Mouse (Mus musculus): Measurements from ENCODE around the gene Slc44a3. TPM values are rescaled to one million over a fixed set of nuclear protein-coding genes. Genes with fewer than 3 reads are reported as not detected.
"Not testable (repeated sequence)": the region's sequence is repeated elsewhere in the genome, so short reads cannot be mapped to it uniquely, and the experiment has no call there.

The Slc44a3 gene
- polyA plus RNA-seq, 1 experiment from 2014 or later: 1.3 TPM

GRCm38 (mm10) chr3:121540621-121541020, 8.4 kb upstream of the Slc44a3 start:
- Histone ChIP-seq H3K27ac (peak overlapping the region; percentile 77; the same call in 1 of the 2 replicates), H3K4me3 (peak overlapping the region; percentile 27; the same call in 1 of the 2 replicates), H3K4me1 (peaks cover 19% of the 10 kb centered on the region), H3K36me3 (no peaks in the 10 kb centered on the region), H3K9me3 (no peaks in the 10 kb centered on the region), H3K27me3 (ENCODE audit: insufficient read depth, poor library complexity, severe bottlenecking) (no peaks in the 10 kb centered on the region)
- WGBS: 50% methylated on average over 5 of the region's 5 CpGs
- no peak for DNase-seq (ENCODE audit: low spot score)

DNA sequence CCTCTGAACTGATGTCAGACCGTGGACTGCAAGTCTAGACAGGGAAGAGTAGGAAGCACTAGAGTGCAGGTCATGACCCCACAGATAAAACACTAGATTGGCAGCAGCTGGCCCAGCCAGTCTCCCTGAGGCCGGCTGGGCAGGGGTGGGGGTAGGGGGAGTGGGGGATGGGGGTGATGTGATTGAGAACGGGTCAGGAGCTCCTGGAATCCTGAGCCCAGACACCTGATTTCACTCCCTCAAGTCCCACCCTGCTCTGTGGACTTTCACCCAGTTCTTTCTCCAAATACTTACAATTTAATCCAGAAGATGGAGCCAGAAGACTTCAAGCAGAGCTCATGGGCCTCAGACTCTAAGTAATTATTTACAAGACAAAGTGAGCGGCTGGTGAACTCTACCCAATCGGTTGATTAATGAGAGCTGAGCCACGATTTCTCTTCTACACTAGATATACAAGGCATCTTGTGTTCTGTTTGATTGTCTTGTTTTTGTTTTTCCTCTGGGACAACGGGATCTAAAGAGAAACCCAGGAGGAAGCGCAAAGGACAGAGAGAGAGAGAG, 7.7 kb upstream of the Slc44a3 start:
- no peaks in the 10 kb centered on the region for H3K9me3 ChIP-seq
- WGBS: 6% methylated on average over 8 of the region's 8 CpGs
- no peaks in the 10 kb centered on the region for H3K36me3 ChIP-seq
- peak overlapping the region; percentile 27 for H3K4me3 ChIP-seq
- H3K27ac ChIP-seq: peak overlapping the region; percentile 77
- H3K4me1 ChIP-seq: peaks cover 19% of the 10 kb centered on the region
- 0 out of 2 replicates have a peak, but pooled peaks cover 1% of the 10 kb centered on the region for H3K27me3 ChIP-seq (ENCODE audit: insufficient read depth, poor library complexity, severe bottlenecking)
- peak; percentile 83 for DNase-seq (ENCODE audit: low spot score)

DNA sequence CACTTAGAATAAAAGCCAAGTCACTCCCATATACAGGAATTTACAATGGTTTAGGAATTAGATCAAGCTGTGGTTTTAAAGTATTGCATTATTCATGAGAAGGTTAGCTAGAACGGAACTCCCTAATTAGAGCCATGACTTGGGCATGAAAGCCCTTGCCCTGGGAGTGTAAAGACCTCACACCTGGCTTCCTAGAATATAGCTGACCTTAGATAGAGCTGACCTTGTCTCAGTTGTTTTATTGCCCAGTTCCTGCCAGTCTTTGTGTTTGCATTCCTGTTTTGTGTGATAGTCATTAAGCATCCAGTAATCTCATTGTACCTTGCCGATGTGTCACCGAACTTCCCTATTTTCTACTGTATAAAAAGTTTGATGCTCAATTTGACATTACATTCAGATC, 6.6 kb upstream of the Slc44a3 start:
- peaks cover 19% of the 10 kb centered on the region for H3K4me1 ChIP-seq
- H3K36me3 ChIP-seq; H3K9me3 ChIP-seq; DNase-seq (ENCODE audit: low spot score); H3K4me3 ChIP-seq: not testable (repeated sequence)
- H3K27me3 ChIP-seq (ENCODE audit: insufficient read depth, poor library complexity, severe bottlenecking): peaks cover 12% of the 10 kb centered on the region
- 0 out of 2 replicates have a peak overlapping the region, but pooled peaks have one; percentile 77 for H3K27ac ChIP-seq
- WGBS: 91% methylated on average over 3 of the region's 3 CpGs

GRCm38 (mm10) chr3:121537996-121538395, 5.8 kb upstream of the Slc44a3 start:
- 91% methylated on average over 3 of the region's 3 CpGs for WGBS
- Histone ChIP-seq H3K27ac (no peak overlapping the region), H3K27me3 (ENCODE audit: insufficient read depth, poor library complexity, severe bottlenecking) (peaks cover 21% of the 10 kb centered on the region), H3K4me1 (peaks cover 19% of the 10 kb centered on the region), H3K36me3 (no peaks in the 10 kb centered on the region), H3K9me3 (no peaks in the 10 kb centered on the region), H3K4me3 (no peak overlapping the region)
- DNase-seq (ENCODE audit: low spot score): no peak

- H3K4me1 ChIP-seq: peaks cover 26% of the 10 kb centered on the region
- H3K27me3 ChIP-seq (ENCODE audit: insufficient read depth, poor library complexity, severe bottlenecking): peaks cover 33% of the 10 kb centered on the region
- H3K36me3 ChIP-seq: no peaks in the 10 kb centered on the region
- H3K9me3 ChIP-seq: no peaks in the 10 kb centered on the region
- 0 out of 2 replicates have a peak overlapping the region, but pooled peaks have one; percentile 29 for H3K27ac ChIP-seq
- no peak for DNase-seq (ENCODE audit: low spot score)
- WGBS: 53% methylated on average over 9 of the region's 9 CpGs
- no peak overlapping the region for H3K4me3 ChIP-seq
These were observed 4.6 kb upstream of the Slc44a3 start for GRCm38 (mm10) chr3:121536803-121537202.

GRCm38 (mm10) chr3:121535813-121536504, 3.8 kb upstream of the Slc44a3 start:
- DNase-seq (ENCODE audit: low spot score): no peak
- Histone ChIP-seq H3K27ac (no peak overlapping the region), H3K9me3 (no peaks in the 10 kb centered on the region), H3K4me3 (no peak overlapping the region), H3K36me3 (no peaks in the 10 kb centered on the region), H3K4me1 (peaks cover 28% of the 10 kb centered on the region), H3K27me3 (ENCODE audit: insufficient read depth, poor library complexity, severe bottlenecking) (peaks cover 41% of the 10 kb centered on the region)
- WGBS: 86% methylated on average over 3 of the region's 3 CpGs

DNA sequence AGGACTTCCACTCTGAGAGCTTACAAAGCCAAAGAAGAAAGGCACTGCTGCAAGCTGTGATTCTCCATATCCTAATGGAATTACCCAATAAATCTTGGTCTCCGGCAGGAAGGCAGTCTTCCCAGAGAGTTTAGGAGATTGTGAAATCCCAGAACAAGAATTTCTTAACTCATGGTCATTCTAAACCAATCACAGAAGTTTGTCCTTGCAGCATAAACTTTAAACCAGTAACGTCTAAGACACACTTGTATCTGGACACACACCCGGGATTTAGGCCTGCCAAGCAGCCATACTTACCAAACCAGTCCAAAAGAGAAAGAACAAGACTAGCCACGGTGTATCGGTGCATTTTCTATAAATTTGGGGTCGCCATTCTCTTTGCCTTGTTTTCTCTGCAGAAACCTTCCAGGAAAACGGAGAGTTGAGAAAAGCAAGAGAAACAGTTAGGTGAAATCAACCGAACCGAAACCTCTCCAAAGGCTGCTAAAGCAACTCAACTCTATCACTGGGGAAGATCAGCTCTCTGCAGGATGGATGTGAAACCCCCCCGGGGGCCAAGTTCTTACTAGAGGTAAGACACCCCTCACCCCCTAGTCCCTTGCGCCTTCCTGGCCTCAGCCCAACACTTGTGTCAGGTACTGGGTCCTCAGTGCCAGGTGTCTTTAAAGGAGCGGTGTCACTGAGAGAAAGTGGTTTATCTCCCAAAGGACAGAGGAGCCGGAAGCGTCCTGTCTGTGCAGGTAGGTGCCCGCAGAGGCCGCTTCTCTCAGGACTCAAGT, 645 bp downstream of the Slc44a3 start:
- H3K4me1 ChIP-seq: peaks cover 16% of the 10 kb centered on the region
- peak overlapping the region; percentile 78 for H3K27ac ChIP-seq
- H3K4me3 ChIP-seq: peak overlapping the region; percentile 62
- 46% methylated on average over 16 of the region's 16 CpGs for WGBS
- peaks cover 46% of the 10 kb centered on the region for H3K27me3 ChIP-seq (ENCODE audit: insufficient read depth, poor library complexity, severe bottlenecking)
- H3K36me3 ChIP-seq: no peaks in the 10 kb centered on the region
- DNase-seq (ENCODE audit: low spot score): no peak
- H3K9me3 ChIP-seq: no peaks in the 10 kb centered on the region

GRCm38 (mm10) chr3:121530546-121531258, 1.5 kb downstream of the Slc44a3 start:
- Histone ChIP-seq H3K27ac (no peak overlapping the region), H3K36me3 (no peaks in the 10 kb centered on the region), H3K4me3 (no peak overlapping the region), H3K4me1 (peaks cover 23% of the 10 kb centered on the region), H3K27me3 (ENCODE audit: insufficient read depth, poor library complexity, severe bottlenecking) (peaks cover 46% of the 10 kb centered on the region), H3K9me3 (no peaks in the 10 kb centered on the region)
- WGBS: 78% methylated on average over 10 of the region's 10 CpGs
- no peak for DNase-seq (ENCODE audit: low spot score)

DNA sequence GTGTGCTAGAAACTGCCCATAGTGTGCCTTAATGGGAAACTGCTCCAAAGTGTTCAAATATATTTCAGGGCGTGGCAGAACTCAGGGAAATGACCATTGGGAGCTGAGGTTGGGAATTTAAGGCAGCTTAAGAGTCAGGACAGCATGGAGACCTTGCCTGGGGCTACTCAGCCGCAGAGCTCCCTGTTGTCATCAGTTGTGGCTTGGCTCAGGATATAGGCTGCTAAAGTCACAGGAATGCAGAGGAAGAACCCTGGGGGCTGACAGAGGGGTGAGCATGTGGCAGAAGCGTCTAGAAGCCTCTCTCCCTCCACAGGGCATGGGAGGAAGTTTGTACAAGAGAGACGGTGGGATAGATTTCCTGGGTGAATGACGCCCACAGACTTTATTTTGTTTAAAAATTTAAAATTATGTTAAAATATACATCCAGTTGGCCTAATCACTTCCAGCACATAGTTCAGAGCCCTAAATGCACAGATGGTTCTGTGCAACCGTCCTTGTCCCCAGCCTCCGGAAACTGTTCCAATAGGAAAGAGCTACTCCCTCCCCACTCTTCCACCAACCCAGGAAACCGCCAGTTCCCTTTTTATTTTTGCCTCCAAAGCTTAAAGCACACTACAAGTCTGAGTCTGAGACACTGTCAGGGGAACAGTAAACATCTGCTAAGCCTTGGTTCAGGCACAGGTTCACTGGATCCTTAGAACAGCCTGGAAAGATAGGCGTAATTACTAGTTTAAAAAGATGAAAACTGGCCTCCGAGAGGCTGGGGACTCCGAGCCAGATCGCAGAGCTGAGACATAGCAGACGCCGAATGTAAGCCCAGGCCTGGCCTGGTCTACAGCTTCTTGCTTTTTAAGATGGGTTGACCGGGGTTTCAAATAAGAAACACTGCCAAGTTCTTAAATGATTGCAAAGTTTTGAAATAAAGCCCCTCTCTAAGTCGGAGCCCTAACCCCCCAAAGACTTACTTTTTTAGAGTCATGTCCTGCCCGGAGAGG, 5.8 kb downstream of the Slc44a3 start:
- no peaks in the 10 kb centered on the region for H3K36me3 ChIP-seq
- 0 out of 2 replicates have a peak overlapping the region, but pooled peaks have one; percentile 3 for H3K27ac ChIP-seq
- H3K4me3 ChIP-seq: no peak overlapping the region
- H3K27me3 ChIP-seq (ENCODE audit: insufficient read depth, poor library complexity, severe bottlenecking): peaks cover 9% of the 10 kb centered on the region
- no peaks in the 10 kb centered on the region for H3K9me3 ChIP-seq
- WGBS: 71% methylated on average over 17 of the region's 17 CpGs
- DNase-seq (ENCODE audit: low spot score): no peak
- H3K4me1 ChIP-seq: peaks cover 14% of the 10 kb centered on the region

DNA sequence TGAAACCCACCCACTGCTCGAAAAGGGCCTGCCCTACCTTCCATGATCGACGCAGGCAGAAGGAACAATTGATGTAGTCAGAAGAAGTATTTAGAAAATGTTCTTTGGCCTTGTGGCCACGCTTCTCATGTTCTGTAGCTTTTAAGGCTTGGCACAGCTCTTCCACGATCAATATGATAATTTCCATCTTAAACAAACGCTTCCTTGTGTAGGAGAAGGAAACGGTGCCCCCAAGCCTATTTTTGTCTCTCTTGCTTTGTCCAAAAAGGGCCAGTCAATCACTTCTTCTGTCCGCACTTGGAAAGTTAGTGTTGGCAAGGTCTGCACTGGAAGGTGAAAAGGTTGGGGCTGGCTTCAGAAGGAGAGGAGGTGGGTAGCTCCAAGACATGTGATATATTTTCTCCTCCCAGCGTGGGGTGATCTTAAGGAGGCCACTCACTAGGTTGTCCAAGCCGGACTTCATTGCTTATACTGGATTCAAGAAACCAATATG, 10.5 kb downstream of the Slc44a3 start:
- H3K27me3 ChIP-seq (ENCODE audit: insufficient read depth, poor library complexity, severe bottlenecking): no peaks in the 10 kb centered on the region
- no peak overlapping the region for H3K27ac ChIP-seq
- H3K4me1 ChIP-seq: peaks cover 9% of the 10 kb centered on the region; the same call in 1 of the 2 replicates
- H3K4me3 ChIP-seq: no peak overlapping the region
- H3K36me3 ChIP-seq: no peaks in the 10 kb centered on the region
- H3K9me3 ChIP-seq: no peaks in the 10 kb centered on the region
- DNase-seq (ENCODE audit: low spot score): no peak
- 82% methylated on average over 10 of the region's 10 CpGs for WGBS

- DNase-seq (ENCODE audit: low spot score): no peak
- WGBS: 87% methylated on average over 3 of the region's 3 CpGs
- H3K4me3 ChIP-seq: no peak overlapping the region
- H3K27ac ChIP-seq: no peak overlapping the region
- H3K4me1 ChIP-seq: 0 out of 2 replicates have a peak, but pooled peaks cover 4% of the 10 kb centered on the region
- H3K27me3 ChIP-seq (ENCODE audit: insufficient read depth, poor library complexity, severe bottlenecking): no peaks in the 10 kb centered on the region
- H3K36me3 ChIP-seq: no peaks in the 10 kb centered on the region
- no peaks in the 10 kb centered on the region for H3K9me3 ChIP-seq
These were observed 11.1 kb downstream of the Slc44a3 start for GRCm38 (mm10) chr3:121521123-121521522.
